Mouse (Mus musculus): Measurements from ENCODE around the gene Bicd1.

Gene Bicd1

DNA sequence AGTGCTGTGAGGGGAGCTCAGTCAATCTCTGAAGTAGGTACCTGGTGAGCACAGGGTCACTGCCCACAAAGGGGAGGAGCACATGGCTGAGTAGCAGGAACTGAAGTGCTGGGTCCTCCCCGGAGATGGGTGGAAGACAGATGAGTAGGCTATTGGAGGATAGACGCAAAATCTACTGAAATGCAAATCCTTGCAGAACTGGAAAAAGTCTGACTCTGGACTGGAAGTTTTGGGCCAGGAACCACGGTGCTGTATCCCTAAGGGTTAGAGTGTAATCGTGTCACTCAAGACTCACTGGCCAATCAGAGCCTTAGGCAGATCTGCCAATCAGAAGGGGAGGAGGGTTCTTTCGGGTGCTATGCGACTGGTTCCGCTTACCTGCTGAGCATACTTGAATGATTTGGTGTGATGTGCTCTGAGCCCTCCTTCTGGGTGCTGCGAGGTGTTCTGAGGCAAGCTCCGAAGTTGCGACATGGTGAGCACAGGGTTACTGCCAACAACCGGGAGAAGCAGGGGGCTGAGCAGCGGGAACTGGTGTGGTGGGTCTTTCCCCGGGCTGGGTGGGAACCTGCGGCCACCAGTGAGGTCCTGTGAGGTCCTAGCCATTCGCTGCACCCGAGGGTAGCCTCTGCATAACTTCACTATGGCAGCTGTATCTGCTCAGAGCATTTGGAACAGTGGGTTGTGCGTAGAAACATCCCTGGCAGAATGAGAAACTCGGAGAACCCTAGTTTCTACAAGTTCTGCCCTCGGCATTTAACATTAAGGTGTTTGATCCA, 157.2 kb downstream of the Bicd1 start:
- DNase-seq (ENCODE audit: low read depth, low spot score) = peak; percentile 80

DNA sequence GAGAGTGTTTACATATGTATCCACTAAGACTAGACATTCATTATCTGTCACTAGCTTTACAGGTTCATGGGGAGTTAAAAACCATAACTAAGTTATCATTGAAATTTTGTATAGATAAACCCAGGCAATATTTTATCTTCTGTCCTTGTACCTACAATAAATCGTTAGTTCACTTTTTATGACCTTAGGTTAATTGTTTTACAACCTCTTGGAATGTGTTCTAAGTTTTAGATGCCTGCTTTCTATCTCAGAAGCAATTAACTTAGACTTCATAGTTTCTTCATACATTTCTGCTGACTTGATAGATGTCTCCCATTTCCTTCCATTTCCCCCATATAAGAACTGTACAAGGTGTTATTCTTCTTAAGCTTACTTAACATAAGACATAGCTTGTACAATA, 158.5 kb downstream of the Bicd1 start:
- DNase-seq (ENCODE audit: low read depth, low spot score) = no peak

DNA sequence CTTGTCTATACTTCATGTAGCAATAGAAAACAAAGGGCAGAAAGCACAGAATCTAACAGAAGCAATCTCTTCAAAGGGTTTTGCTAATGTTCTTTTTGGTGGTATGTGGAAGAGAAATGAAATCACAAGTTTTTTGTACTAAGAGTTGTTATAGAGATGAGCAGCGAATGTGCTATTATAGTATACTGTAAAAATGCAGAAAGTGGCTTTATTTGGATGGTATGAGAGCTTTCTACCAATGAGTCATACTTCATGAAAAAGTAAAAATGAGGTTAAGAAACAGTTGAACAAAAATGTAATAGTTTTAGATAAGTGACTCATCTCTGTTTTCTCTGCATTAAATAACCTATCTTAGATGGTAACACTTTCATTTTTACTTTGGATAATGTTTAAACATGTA, 165.6 kb downstream of the Bicd1 start:
- no peak for DNase-seq (ENCODE audit: low read depth, low spot score)

DNA sequence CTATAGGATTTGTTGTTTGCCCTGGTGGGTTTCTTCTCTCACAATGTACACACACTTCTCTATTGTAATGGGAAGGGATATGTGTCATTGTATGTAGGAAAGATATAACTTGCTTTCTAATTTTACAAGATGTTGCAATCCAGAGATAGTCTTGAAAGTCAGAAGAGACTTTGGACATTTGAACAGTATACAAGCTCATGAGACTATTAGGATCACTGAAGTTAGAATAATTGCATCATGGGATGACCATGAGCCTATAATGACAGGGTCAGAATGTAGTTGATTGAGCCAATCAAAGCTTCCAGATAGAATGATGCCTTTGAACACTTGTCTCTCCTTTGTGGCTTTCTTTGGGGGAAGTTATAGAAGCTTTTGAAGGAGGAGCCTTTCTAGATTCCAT, 171.4 kb downstream of the Bicd1 start:
- no peak for DNase-seq (ENCODE audit: low read depth, low spot score)

DNA sequence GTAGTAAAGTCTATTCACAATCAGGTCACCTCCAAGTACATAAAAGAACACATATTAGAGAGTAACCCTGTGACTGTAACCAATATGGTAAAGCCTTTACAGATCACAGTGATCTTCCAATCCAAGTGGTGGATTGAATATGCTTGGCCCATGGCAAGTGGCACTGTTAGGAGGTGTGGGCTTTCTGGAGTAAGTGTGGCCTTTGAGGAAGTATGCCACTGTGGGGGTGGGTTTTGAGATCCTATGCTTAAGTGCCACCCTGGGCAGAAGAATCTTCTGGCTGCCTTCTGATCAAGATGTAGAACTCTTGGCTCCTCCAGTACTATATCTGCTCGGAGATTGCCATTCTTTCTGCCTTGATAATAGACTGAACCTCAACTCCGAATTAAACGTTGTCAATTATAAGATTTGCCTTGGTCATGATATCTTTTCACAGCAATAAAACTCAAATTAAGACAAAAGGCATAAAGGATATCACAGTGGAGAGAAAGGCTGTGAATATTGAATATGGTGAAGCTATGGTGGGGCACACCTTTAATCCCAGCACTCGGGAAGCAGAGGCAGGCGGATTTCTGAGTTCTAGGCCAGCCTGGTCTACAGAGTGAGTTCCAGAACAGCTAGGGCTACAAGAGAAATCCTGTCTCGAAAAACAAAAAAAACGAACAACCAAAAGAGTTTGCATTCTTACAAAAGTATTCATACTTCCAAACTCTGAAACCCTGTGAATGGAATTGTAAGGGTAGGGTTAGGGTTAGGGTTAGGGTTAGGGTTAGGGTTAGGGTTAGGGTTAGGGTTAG, 177.2 kb downstream of the Bicd1 start:
- DNase-seq (ENCODE audit: low read depth, low spot score) = no peak

Data from forelimb bud, embryonic 11.5 days (tissue).